Mouse (Mus musculus) C2C12 (cell line): ENCODE measurements around the gene Morf4l1. TPM values are rescaled to one million over a fixed set of nuclear protein-coding genes. Genes with fewer than 3 reads are reported as not detected.
"Not testable (repeated sequence)": the region's sequence is repeated elsewhere in the genome, so short reads cannot be mapped to it uniquely, and the experiment has no call there.

Experiments used
- H3K27me3 ChIP-seq: one replicate; pipeline ENCODE4 v1.6.1; 2011; ENCODE audit not compliant: control insufficient read depth, insufficient read depth, insufficient read length
- H3K36me3 ChIP-seq: one replicate; pipeline ENCODE4 v1.6.1; 2011; ENCODE audit not compliant: control insufficient read depth, insufficient read depth
- H3K4me3 ChIP-seq: one replicate; pipeline ENCODE4 v1.5.1; 2011; ENCODE audit warnings: mild to moderate bottlenecking, control low read depth; ENCODE audit not compliant: poor library complexity, insufficient read depth, severe bottlenecking
- H3K79me2 ChIP-seq: one replicate; pipeline ENCODE4 v1.6.1; 2011; ENCODE audit not compliant: control insufficient read depth, insufficient read depth
- H3K79me3 ChIP-seq: one replicate; pipeline ENCODE4 v1.6.1; 2011; ENCODE audit warnings: low read depth, control low read depth
- H3ac ChIP-seq: one replicate; pipeline ENCODE3; 2011; ENCODE audit warnings: low read depth; ENCODE audit not compliant: control insufficient read depth, insufficient read length
- CEBPB ChIP-seq: IDR thresholded peaks from one replicate; pipeline ENCODE4 v1.6.1; 2011; ENCODE audit warnings: low read depth, mild to moderate bottlenecking, control low read depth, moderate library complexity
- CTCF ChIP-seq: IDR thresholded peaks from one replicate; pipeline ENCODE4 v1.5.1; 2011; ENCODE audit not compliant: control insufficient read depth, insufficient read depth, insufficient read length
- FOSL1 ChIP-seq: IDR thresholded peaks from one replicate; pipeline ENCODE4 v1.8.0; 2011; ENCODE audit warnings: mild to moderate bottlenecking, low read length; ENCODE audit not compliant: poor library complexity, insufficient read depth, severe bottlenecking
- MAX ChIP-seq: IDR thresholded peaks from one replicate; pipeline ENCODE4 v1.6.1; 2011; ENCODE audit warnings: mild to moderate bottlenecking, control low read depth
- MYOD1 ChIP-seq: IDR thresholded peaks from one replicate; pipeline ENCODE4 v1.6.1; 2011; ENCODE audit warnings: low read depth; ENCODE audit not compliant: control insufficient read depth, insufficient read length
- MYOG ChIP-seq: IDR thresholded peaks from one replicate; pipeline ENCODE4 v1.6.1; 2011; ENCODE audit not compliant: control insufficient read depth, insufficient read length; ENCODE audit errors: extremely low read depth
- USF1 ChIP-seq: IDR thresholded peaks from one replicate; pipeline ENCODE4 v1.6.1; 2011; ENCODE audit warnings: low read depth, mild to moderate bottlenecking, control low read depth, moderate library complexity
- polyA plus RNA-seq: library from polyadenylated mRNA; unstranded; fragments of >200 nt; fragmentation: generic; extraction: Trizol; gene quantifications from one replicate; pipeline ENCODE4 v1.2.1, GENCODE M21; 2012; ENCODE audit warnings: missing spikeins

Gene Morf4l1
- polyA plus RNA-seq, 1 experiment = 151 TPM

GRCm38 (mm10) chr9:90076131-90076530 lies 38.4 kb downstream of the Morf4l1 start:
- TF ChIP-seq CEBPB (no peak), FOSL1 (no peak), CTCF (no peak), MYOG (no peak), USF1 (no peak), MYOD1 (no peak), MAX (no peak)
- Histone ChIP-seq H3K79me2 (no peaks in the 10 kb centered on the region), H3K27me3 (no peaks in the 10 kb centered on the region), H3K79me3 (no peaks in the 10 kb centered on the region), H3ac (no peak overlapping the region), H3K4me3 (no peak overlapping the region), H3K36me3 (no peaks in the 10 kb centered on the region)

- no peak overlapping the region for H3ac ChIP-seq
- H3K79me2 ChIP-seq = no peaks in the 10 kb centered on the region
- H3K36me3 ChIP-seq = no peaks in the 10 kb centered on the region
- no peak overlapping the region for H3K4me3 ChIP-seq
- no peaks in the 10 kb centered on the region for H3K79me3 ChIP-seq
- H3K27me3 ChIP-seq = no peaks in the 10 kb centered on the region
- TF ChIP-seq USF1 (no peak), MYOG (no peak), CEBPB (no peak), CTCF (no peak), MYOD1 (no peak), FOSL1 (no peak), MAX (no peak)
Measured at GRCm38 (mm10) chr9:90075336-90075735, 39.2 kb downstream of the Morf4l1 start.

GRCm38 (mm10) chr9:90070174-90070573 lies 44.4 kb downstream of the Morf4l1 start:
- Histone ChIP-seq H3K79me2 (no peaks in the 10 kb centered on the region), H3K36me3 (no peaks in the 10 kb centered on the region), H3K4me3 (no peak overlapping the region), H3K79me3 (no peaks in the 10 kb centered on the region), H3ac (no peak overlapping the region), H3K27me3 (no peaks in the 10 kb centered on the region)
- TF ChIP-seq MYOD1 = no peak
- TF ChIP-seq CEBPB = no peak
- no peak for TF ChIP-seq USF1
- TF ChIP-seq FOSL1 = no peak
- no peak for TF ChIP-seq MYOG
- TF ChIP-seq CTCF = no peak
- TF ChIP-seq MAX = no peak

- Histone ChIP-seq H3K4me3 (no peak overlapping the region), H3K79me3 (no peaks in the 10 kb centered on the region), H3K36me3 (no peaks in the 10 kb centered on the region), H3K79me2 (no peaks in the 10 kb centered on the region), H3ac (no peak overlapping the region), H3K27me3 (no peaks in the 10 kb centered on the region)
- TF ChIP-seq FOSL1 = no peak
- no peak for TF ChIP-seq USF1
- TF ChIP-seq MYOG = no peak
- TF ChIP-seq MYOD1 = no peak
- TF ChIP-seq CEBPB = no peak
- no peak for TF ChIP-seq MAX
- no peak for TF ChIP-seq CTCF
Measured at GRCm38 (mm10) chr9:90069485-90069884, 45.1 kb downstream of the Morf4l1 start.

- H3K4me3 ChIP-seq = no peak overlapping the region
- H3ac ChIP-seq = no peak overlapping the region
- H3K79me3 ChIP-seq = no peaks in the 10 kb centered on the region
- H3K27me3 ChIP-seq = no peaks in the 10 kb centered on the region
- H3K79me2 ChIP-seq = no peaks in the 10 kb centered on the region
- H3K36me3 ChIP-seq = no peaks in the 10 kb centered on the region
- TF ChIP-seq MYOG = no peak
- TF ChIP-seq CEBPB = no peak
- no peak for TF ChIP-seq USF1
- TF ChIP-seq FOSL1 = no peak
- TF ChIP-seq CTCF = no peak
- TF ChIP-seq MAX = no peak
- no peak for TF ChIP-seq MYOD1
Measured at GRCm38 (mm10) chr9:90068786-90069185, 45.8 kb downstream of the Morf4l1 start.

GRCm38 (mm10) chr9:90067341-90067740 lies 47.2 kb downstream of the Morf4l1 start:
- no peaks in the 10 kb centered on the region for H3K79me3 ChIP-seq
- H3ac ChIP-seq = no peak overlapping the region
- H3K4me3 ChIP-seq = no peak overlapping the region
- TF ChIP-seq MYOG (no peak), MAX (no peak), USF1 (no peak), CTCF (no peak), MYOD1 (no peak), CEBPB (no peak), FOSL1 (no peak)
- no peaks in the 10 kb centered on the region for H3K79me2 ChIP-seq
- no peaks in the 10 kb centered on the region for H3K27me3 ChIP-seq
- no peaks in the 10 kb centered on the region for H3K36me3 ChIP-seq

GRCm38 (mm10) chr9:90060932-90061331 lies 53.6 kb downstream of the Morf4l1 start:
- H3K36me3 ChIP-seq, H3K79me3 ChIP-seq, H3K79me2 ChIP-seq, H3K27me3 ChIP-seq, H3ac ChIP-seq, H3K4me3 ChIP-seq: not testable (repeated sequence)
